Mouse (Mus musculus) erythroblast, adult 5-6 weeks (primary cell): ENCODE results near the gene Lyzl6. TPM values are rescaled to one million over a fixed set of nuclear protein-coding genes. Genes with fewer than 3 reads are reported as not detected.

ENCODE experiments used
- ATAC-seq: replicated peaks from 2 replicates; pipeline ENCODE4 v1.8.0; 2016; ENCODE audit warnings: moderate number of reproducible peaks, mild to moderate bottlenecking, moderate TSS enrichment, inconsistent platforms; ENCODE audit not compliant: poor library complexity, low FRiP score, severe bottlenecking
- total RNA-seq, 2 experiments: library from RNA; stranded (forward) in 1 of 2; stranded (reverse) in 1 of 2; fragments of 150-400 nt in 1 of 2; fragments of 200-764, 138-1000 nt in 1 of 2; gene quantifications; 2 replicates each; pipeline versions ENCODE4 v1.2.3 to v1.2.4; 2015 to 2017; ENCODE audit warnings: low replicate concordance in 2 of 2

Gene Lyzl6
- total RNA-seq, 2 experiments from 2014 or later, result not detected

DNA sequence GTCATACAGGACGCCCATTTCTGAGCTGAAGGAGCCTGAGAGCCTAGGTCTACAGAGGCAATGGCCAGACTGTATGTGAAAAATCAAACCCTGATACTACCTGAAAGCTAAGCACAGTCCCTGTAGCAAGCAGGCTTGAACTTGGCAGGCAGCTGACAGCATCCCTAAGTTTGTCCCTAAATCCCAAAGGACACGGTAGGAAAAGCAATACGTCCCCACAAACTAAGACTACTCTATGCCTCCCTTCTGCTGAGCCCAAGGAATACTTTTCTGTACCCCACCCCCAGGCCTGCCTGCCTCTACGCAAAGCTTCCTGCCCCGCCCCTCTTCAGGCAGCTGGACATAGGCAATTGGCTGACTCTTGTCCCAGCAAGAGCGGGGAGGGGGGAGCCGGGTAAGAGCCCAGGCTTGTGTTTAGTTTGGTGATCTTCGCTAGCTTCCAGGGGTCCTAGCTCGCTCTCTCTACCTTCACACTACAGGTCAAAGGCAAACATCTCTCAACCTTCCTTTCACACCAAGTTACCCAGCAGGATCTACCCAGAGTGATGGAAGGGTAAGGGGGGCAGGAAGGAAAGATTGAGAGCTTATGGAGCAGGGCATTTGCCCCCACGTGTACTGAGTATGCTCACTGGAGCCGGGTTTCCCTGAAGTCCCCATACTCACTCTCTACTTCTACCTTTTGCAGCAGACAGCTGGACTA lies 9.4 kb upstream of the Lyzl6 start:
- no peak for ATAC-seq

DNA sequence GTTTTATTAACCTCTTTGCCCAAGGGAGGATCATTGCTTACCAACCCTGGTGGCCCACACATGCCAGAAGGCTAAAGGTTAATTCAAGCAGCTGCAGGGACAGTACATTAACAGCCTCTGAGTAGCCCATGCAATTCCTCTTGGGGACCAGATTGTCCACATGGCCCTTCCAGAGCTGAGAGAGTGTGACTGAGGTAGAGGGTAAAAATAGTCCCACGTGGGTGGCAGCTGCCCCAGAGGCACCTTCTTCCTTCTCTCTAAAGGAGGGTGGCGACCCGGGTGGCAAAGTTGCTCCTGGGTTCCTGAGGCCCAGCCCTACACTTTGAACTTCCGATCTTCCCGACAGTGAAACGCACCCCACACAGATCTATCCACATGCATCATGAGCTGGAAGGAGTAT lies 7.6 kb upstream of the Lyzl6 start:
- ATAC-seq, result no peak

DNA sequence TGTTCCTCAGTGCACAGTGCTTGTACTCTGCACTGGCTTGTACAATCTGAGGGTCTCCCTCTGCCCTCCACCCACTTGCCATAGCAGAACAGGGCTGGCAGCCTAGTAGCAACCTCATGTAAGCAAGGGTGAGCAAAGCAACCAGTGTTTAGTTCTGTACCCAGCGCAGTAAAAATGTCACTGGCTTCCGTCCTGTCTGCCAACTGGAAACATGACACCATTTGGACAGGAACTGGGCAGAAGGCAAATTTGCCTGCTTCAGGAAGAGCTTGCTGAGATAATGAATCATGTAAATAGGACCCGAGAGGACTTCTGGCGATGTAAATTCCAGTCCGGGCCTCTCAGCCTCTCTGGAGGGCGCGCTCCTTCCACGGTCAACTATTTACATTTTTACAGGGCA lies 7.0 kb upstream of the Lyzl6 start:
- ATAC-seq, result no peak

GRCm38 (mm10) chr11:103643211-103643610 lies 4.5 kb upstream of the Lyzl6 start:
- no peak for ATAC-seq

DNA sequence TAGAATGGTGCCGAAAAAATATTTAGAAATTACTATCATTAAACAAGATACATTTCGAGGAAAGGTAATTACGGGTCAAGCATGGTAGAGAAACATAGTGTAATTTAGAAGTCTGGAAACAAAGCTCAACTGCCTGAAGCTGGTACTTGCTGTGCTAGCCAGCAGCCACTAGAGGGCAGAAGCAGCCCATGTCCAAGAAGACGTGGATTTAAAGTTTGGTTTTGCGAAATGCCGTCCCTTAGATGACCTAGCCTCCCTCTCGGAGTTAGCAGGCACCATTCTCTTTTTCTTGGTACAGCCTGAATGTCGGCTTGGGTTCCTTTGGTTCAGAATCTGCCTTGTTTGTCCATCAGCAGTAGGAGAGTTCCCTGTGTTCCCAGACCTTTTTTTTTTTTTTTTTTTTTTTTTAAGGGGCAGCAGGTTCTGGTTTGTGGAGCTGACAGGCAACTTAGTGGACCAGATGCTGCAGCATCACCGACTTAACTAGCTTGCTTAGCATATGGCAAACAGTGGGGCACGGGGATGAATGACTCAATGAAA lies 787 bp upstream of the Lyzl6 start:
- 0 out of 2 replicates have a peak, but pooled peaks have one; percentile 60 for ATAC-seq

GRCm38 (mm10) chr11:103636261-103636660 lies 2.4 kb downstream of the Lyzl6 start:
- ATAC-seq, result no peak

- no peak for ATAC-seq
Observed at GRCm38 (mm10) chr11:103635481-103635880, 3.2 kb downstream of the Lyzl6 start.

GRCm38 (mm10) chr11:103634806-103635205 lies 3.9 kb downstream of the Lyzl6 start:
- no peak for ATAC-seq

GRCm38 (mm10) chr11:103627453-103627852 lies 11.2 kb downstream of the Lyzl6 start:
- ATAC-seq, result no peak

DNA sequence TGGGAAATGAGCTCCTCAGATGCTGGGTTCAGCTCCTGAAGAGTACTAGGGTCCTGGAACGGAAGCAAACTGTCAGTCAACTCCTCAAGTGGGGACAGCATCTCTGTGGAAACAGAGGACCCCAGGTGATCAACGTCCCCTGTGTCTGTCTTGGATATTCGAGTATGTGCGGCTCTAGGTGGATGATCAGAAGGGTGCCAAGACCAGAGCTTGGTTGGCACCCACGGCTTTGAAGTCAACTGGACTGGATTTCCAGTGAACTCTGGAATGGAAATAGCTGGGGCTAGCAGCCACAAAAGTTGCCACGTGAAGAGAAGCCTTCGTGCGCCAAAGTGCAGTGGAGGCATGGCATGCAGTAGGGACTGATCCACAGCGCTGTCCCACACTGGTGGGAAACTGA lies 17.6 kb downstream of the Lyzl6 start, which contains the start of gene Gm884:
Gene Gm884, minus strand, starts transcription at position 101 of the 400 bp plus-strand sequence.
- ATAC-seq, result no peak

- ATAC-seq, result no peak
Observed at GRCm38 (mm10) chr11:103610772-103611171, 27.9 kb downstream of the Lyzl6 start.

DNA sequence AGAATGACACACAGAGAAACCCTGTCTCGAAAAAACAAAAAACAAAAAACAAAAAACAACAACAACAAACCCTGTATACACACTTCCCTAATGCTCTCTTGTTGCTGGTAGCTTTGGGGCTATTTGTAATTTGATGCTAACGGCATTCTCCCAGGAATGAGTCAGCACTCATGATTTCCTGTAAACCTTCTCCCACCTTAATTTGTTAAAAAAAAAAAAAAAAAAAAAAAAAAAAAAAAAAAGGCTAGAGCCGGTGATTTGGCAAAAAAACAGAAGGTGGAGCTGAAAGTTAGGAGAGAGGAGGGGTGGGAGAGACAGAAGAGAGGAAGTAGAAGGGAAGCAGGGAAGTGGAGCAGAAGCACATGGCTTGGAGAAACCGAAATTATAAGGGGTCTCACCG lies 32.1 kb downstream of the Lyzl6 start:
- no peak for ATAC-seq

Other genes starting within 250 kb of the Lyzl6 start
- gene Plekhm1, start 226.2 kb downstream of the Lyzl6 start, total RNA-seq (2015; ENCODE audit: low replicate concordance), result 27.9 and 36.4 TPM in 2 replicates
- gene Plekhm1, start 226.2 kb downstream of the Lyzl6 start, total RNA-seq (2017; ENCODE audit: low replicate concordance), result 25.6 and 25.7 TPM in 2 replicates
- gene Lrrc37a, start 134.3 kb downstream of the Lyzl6 start, total RNA-seq (2015; ENCODE audit: low replicate concordance), result not detected in 2 replicates
- not detected in 2 replicates for gene Lrrc37a, start 134.3 kb downstream of the Lyzl6 start, total RNA-seq (2017; ENCODE audit: low replicate concordance)
- not detected in 2 replicates for gene Gm884, start 17.8 kb downstream of the Lyzl6 start, total RNA-seq (2015; ENCODE audit: low replicate concordance)
- not detected in 2 replicates for gene Gm884, start 17.8 kb downstream of the Lyzl6 start, total RNA-seq (2017; ENCODE audit: low replicate concordance)
- gene Rprml, start 10.7 kb upstream of the Lyzl6 start, total RNA-seq (2015; ENCODE audit: low replicate concordance), result not detected in 2 replicates
- not detected in 2 replicates for gene Rprml, start 10.7 kb upstream of the Lyzl6 start, total RNA-seq (2017; ENCODE audit: low replicate concordance)
- gene Gosr2, start 59.0 kb upstream of the Lyzl6 start, total RNA-seq (2015; ENCODE audit: low replicate concordance), result 8.8 and 11.7 TPM in 2 replicates
- gene Gosr2, start 59.0 kb upstream of the Lyzl6 start, total RNA-seq (2017; ENCODE audit: low replicate concordance), result 11.2 and 17.0 TPM in 2 replicates
- not detected in 2 replicates for gene Wnt9b, start 110.9 kb upstream of the Lyzl6 start, total RNA-seq (2015; ENCODE audit: low replicate concordance)
- not detected in 2 replicates for gene Wnt9b, start 110.9 kb upstream of the Lyzl6 start, total RNA-seq (2017; ENCODE audit: low replicate concordance)
- gene Wnt3, start 135.3 kb upstream of the Lyzl6 start, total RNA-seq (2015; ENCODE audit: low replicate concordance), result not detected in 2 replicates
- not detected in 2 replicates for gene Wnt3, start 135.3 kb upstream of the Lyzl6 start, total RNA-seq (2017; ENCODE audit: low replicate concordance)